Mouse (Mus musculus) lung, postnatal 0 days (tissue): ENCODE data around the gene Fbxl21.

Experiments used
- CTCF ChIP-seq: IDR thresholded peaks from 2 replicates; pipeline ENCODE4 v1.5.1; 2016; ENCODE audit warnings: antibody characterized with exemption, mild to moderate bottlenecking
- EP300 ChIP-seq: IDR thresholded peaks from 2 replicates; pipeline ENCODE4 v1.6.1; 2016; ENCODE audit warnings: antibody characterized with exemption, mild to moderate bottlenecking, control low read depth

DNA sequence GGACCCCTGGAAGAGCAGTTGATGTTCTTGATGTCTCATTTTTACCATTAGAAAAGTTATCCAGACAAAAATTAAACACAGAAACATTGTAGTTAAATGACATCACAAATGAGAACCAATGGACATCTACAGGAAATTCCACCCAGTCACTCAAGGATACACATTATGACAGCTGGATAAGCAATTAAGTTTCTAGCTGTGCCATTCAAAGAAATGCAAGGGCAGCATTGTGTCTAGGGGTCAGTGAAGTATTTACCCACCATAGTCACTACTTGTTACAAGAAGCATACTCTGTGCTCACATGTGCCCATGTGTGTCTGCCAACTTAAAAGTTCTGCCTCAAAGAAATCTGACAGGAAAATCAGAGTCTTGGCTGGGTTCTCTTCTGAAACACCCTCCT is 8.7 kb upstream of the Fbxl21 start:
- TF ChIP-seq CTCF = no peak
- no peak for TF ChIP-seq EP300
